ENCODE assay signal across 8 mouse cellular contexts in genomic region chr6:134792141-134793045, GRCm38 (mm10). TPM values are rescaled to one million over a fixed set of nuclear protein-coding genes. Genes with fewer than 3 reads are reported as not detected.
DNase-seq lines count a peak whose midpoint lies in the region; ATAC-seq and TF ChIP-seq lines count a peak whose summit lies in the region.

Dusp16 (minus strand) TSS chr6:134792625.

- under 1% methylated on average over 69 of the region's 108 CpGs for WGBS in forebrain, embryonic 12.5 days
- WGBS in heart, embryonic 16.5 days = under 1% methylated on average over 88 of the region's 108 CpGs
- WGBS in liver, embryonic 13.5 days (ENCODE audit: insufficient replicate concordance) = 0% methylated on average over 81 of the region's 108 CpGs
- WGBS in stomach, embryonic 16.5 days = under 1% methylated on average over 89 of the region's 108 CpGs

- TF ChIP-seq CTCF in ES-Bruce4 (IDR thresholded peaks at IDR 0.05; ENCODE audit: low read depth, low read length) = no peak

- peak within 1 kb of the TSS; percentile 85 for H3K4me3 ChIP-seq in ES-Bruce4 (ENCODE audit: low read depth, low read length)
- peak within 1 kb of the TSS; percentile 74 for H3K4me3 ChIP-seq in forebrain, embryonic 12.5 days (replicated peaks)
- peak within 1 kb of the TSS; percentile 84 for H3K4me3 ChIP-seq in heart, embryonic 16.5 days (ENCODE audit: low read length)
- H3K4me3 ChIP-seq in liver, embryonic 13.5 days (replicated peaks) = peak within 1 kb of the TSS; percentile 83
- H3K4me3 ChIP-seq in stomach, embryonic 16.5 days (replicated peaks; ENCODE audit: low read length) = peak within 1 kb of the TSS; percentile 78

- ATAC-seq in forebrain, embryonic 12.5 days (ENCODE audit: low FRiP score) = peak; percentile 89
- peak; percentile 89 for ATAC-seq in heart, embryonic 16.5 days (replicated peaks; ENCODE audit: extremely low read depth, insufficient read depth, low FRiP score)
- ATAC-seq in liver, embryonic 13.5 days (ENCODE audit: low read depth) = peak; percentile 88
- ATAC-seq in stomach, embryonic 16.5 days (ENCODE audit: insufficient read depth, low FRiP score) = peak; percentile 92

- no peaks in the 10 kb centered on the region for H3K36me3 ChIP-seq in ES-Bruce4 (ENCODE audit: control insufficient read depth, insufficient read depth, low read length, poor library complexity, severe bottlenecking)
- H3K36me3 ChIP-seq in forebrain, embryonic 12.5 days (replicated peaks) = no peaks in the 10 kb centered on the region
- no peaks in the 10 kb centered on the region for H3K36me3 ChIP-seq in heart, embryonic 16.5 days (ENCODE audit: control insufficient read depth, insufficient read depth)
- H3K36me3 ChIP-seq in liver, embryonic 13.5 days = no peaks in the 10 kb centered on the region
- peaks cover 3% of the 10 kb centered on the region; the same call in 1 of the 2 replicates for H3K36me3 ChIP-seq in stomach, embryonic 16.5 days (ENCODE audit: control insufficient read depth, insufficient read depth, low read length)

- H3K27me3 ChIP-seq in ES-Bruce4 (ENCODE audit: control insufficient read depth, insufficient read depth, low read length, poor library complexity, severe bottlenecking) = no peaks in the 10 kb centered on the region; the same call in 1 of the 2 replicates
- peaks cover 11% of the 10 kb centered on the region; the same call in 1 of the 2 replicates for H3K27me3 ChIP-seq in forebrain, embryonic 12.5 days
- H3K27me3 ChIP-seq in heart, embryonic 16.5 days (ENCODE audit: control insufficient read depth, insufficient read depth, low read length) = no peaks in the 10 kb centered on the region
- no peaks in the 10 kb centered on the region for H3K27me3 ChIP-seq in liver, embryonic 13.5 days
- no peaks in the 10 kb centered on the region for H3K27me3 ChIP-seq in stomach, embryonic 16.5 days (ENCODE audit: control insufficient read depth, insufficient read depth, low read length)

- no peak for TF ChIP-seq EP300 in ES-Bruce4 (IDR thresholded peaks at IDR 0.05; ENCODE audit: insufficient read depth, low read depth, low read length)

- DNase-seq in c-Kit-positive CD71-positive TER-119-positive erythroid progenitor cells, embryonic 14.5 days (ENCODE audit: low spot score) = peak; percentile 84
- DNase-seq in kidney, postnatal 25 days = peak; percentile 94
- DNase-seq in liver, embryonic 13.5 days = peak; percentile 75
- peak; percentile 85 for DNase-seq in neural tube, embryonic 10.5 days (ENCODE audit: extremely low spot score, low spot score)

- peak within 1 kb of the TSS; percentile 68 for H3K4me2 ChIP-seq in forebrain, embryonic 12.5 days
- peak within 1 kb of the TSS; percentile 78 for H3K4me2 ChIP-seq in heart, embryonic 16.5 days (ENCODE audit: low read depth, low read length)
- H3K4me2 ChIP-seq in liver, embryonic 13.5 days = peak within 1 kb of the TSS; percentile 86
- H3K4me2 ChIP-seq in stomach, embryonic 16.5 days (ENCODE audit: low read depth, low read length) = peak within 1 kb of the TSS; percentile 77

- H3K4me1 ChIP-seq in ES-Bruce4 (ENCODE audit: control insufficient read depth, insufficient read depth, low read length) = peaks cover 2% of the 10 kb centered on the region
- peaks cover 22% of the 10 kb centered on the region for H3K4me1 ChIP-seq in forebrain, embryonic 12.5 days
- peaks cover 21% of the 10 kb centered on the region for H3K4me1 ChIP-seq in heart, embryonic 16.5 days (ENCODE audit: control insufficient read depth, insufficient read depth, low read length)
- H3K4me1 ChIP-seq in liver, embryonic 13.5 days (replicated peaks) = peaks cover 41% of the 10 kb centered on the region
- H3K4me1 ChIP-seq in stomach, embryonic 16.5 days (ENCODE audit: control insufficient read depth, insufficient read depth, low read length) = peaks cover 13% of the 10 kb centered on the region

- no peaks in the 10 kb centered on the region for H3K9me3 ChIP-seq in ES-Bruce4 (replicated peaks; ENCODE audit: control insufficient read depth, insufficient read depth, low read length, poor library complexity, severe bottlenecking)
- H3K9me3 ChIP-seq in forebrain, embryonic 12.5 days = no peaks in the 10 kb centered on the region
- H3K9me3 ChIP-seq in heart, embryonic 16.5 days (replicated peaks; ENCODE audit: control insufficient read depth, low read length) = no peaks in the 10 kb centered on the region
- H3K9me3 ChIP-seq in liver, embryonic 13.5 days (replicated peaks) = no peaks in the 10 kb centered on the region
- H3K9me3 ChIP-seq in stomach, embryonic 16.5 days (replicated peaks; ENCODE audit: control insufficient read depth, low read length) = no peaks in the 10 kb centered on the region

- peak within 1 kb of the TSS; percentile 99 for H3K9ac ChIP-seq in ES-Bruce4 (ENCODE audit: low read depth, poor library complexity, severe bottlenecking)
- H3K9ac ChIP-seq in forebrain, embryonic 12.5 days = peak within 1 kb of the TSS; percentile 87
- peak within 1 kb of the TSS; percentile 99 for H3K9ac ChIP-seq in heart, embryonic 16.5 days (ENCODE audit: low read length)
- H3K9ac ChIP-seq in liver, embryonic 13.5 days = peak within 1 kb of the TSS; percentile 95
- H3K9ac ChIP-seq in stomach, embryonic 16.5 days (ENCODE audit: low read length) = peak within 1 kb of the TSS; percentile 99

- H3K27ac ChIP-seq in ES-Bruce4 (ENCODE audit: insufficient read depth, low read length) = 0 out of 2 replicates have a peak within 1 kb of the TSS, but pooled peaks have one; percentile 18
- H3K27ac ChIP-seq in forebrain, embryonic 12.5 days = peak within 1 kb of the TSS; percentile 94
- peak within 1 kb of the TSS; percentile 99 for H3K27ac ChIP-seq in heart, embryonic 16.5 days (ENCODE audit: low read length)
- peak within 1 kb of the TSS; percentile 91 for H3K27ac ChIP-seq in liver, embryonic 13.5 days
- H3K27ac ChIP-seq in stomach, embryonic 16.5 days (ENCODE audit: low read length) = peak within 1 kb of the TSS; percentile 98

- TF ChIP-seq POLR2A in ES-Bruce4 (IDR thresholded peaks at IDR 0.05; ENCODE audit: insufficient read depth, low read length) = no peak

RNA-seq across cellular contexts. Expression of gene Dusp16, which starts in this region (rescaled TPM):
- 35.6 and 43.9 TPM in 2 replicates for polyA plus RNA-seq in ES-Bruce4 (2011; ENCODE audit: insufficient read depth, insufficient read length, low read depth, missing spikeins)
- polyA plus RNA-seq in forebrain, embryonic 12.5 days (2016; fragmentation: Nextera tagmentation; extraction: Ambion mirVana) = 20.4 and 22.0 TPM in 2 replicates
- 14.9 and 15.3 TPM in 2 replicates for polyA plus RNA-seq in heart, embryonic 16.5 days (2015; fragmentation: Nextera tagmentation; extraction: Ambion mirVana)
- 3.7 and 4.7 TPM in 2 replicates for polyA plus RNA-seq in liver, embryonic 13.5 days (2015; fragmentation: Nextera tagmentation; extraction: Ambion mirVana)
- polyA plus RNA-seq in stomach, embryonic 16.5 days (2015; fragmentation: Nextera tagmentation; extraction: Ambion mirVana) = 18.5 and 19.2 TPM in 2 replicates

Comparison
In these comparisons a context has a peak if more than half of its experiments do, and no peak if none do; other contexts are left out.
1. Peak in every context shown above with its lines: DNase-seq, ATAC-seq, H3K4me3 ChIP-seq and H3K27ac ChIP-seq.
2. H3K27ac ChIP-seq: peak in every context shown above with its lines; median percentile 99 in heart, embryonic 16.5 days; 98 in stomach, embryonic 16.5 days; 94 in forebrain, embryonic 12.5 days; 91 in liver, embryonic 13.5 days; 18 in ES-Bruce4.